Mouse (Mus musculus) lung, adult 2 months (tissue): ENCODE measurements at regions not wholly inside any gene's neighbourhood (a gene's known extent, or its start where the extent isn't known, plus 50 kb on each side); places are given as distances from the start of the nearest gene placed in this dataset.

Source experiments
- DNase-seq: peaks from one replicate; pipeline ENCODE4 v3.0.0; 2022
- H3K4me1 ChIP-seq: fragments of 200-500 bp; 2 replicates; pipeline ENCODE4 v1.6.1; 2011; ENCODE audit warnings: low read length; ENCODE audit not compliant: control insufficient read depth, insufficient read depth
- H3K4me3 ChIP-seq: fragments of 200-500 bp; replicated peaks from 2 replicates; pipeline ENCODE3; 2011; ENCODE audit warnings: low read depth, mild to moderate bottlenecking, control low read depth, low read length; ENCODE audit errors: extremely low read depth
- CTCF ChIP-seq: fragments of 200-500 bp; IDR thresholded peaks from 2 replicates; pipeline ENCODE4 v1.5.1; 2011; ENCODE audit warnings: mild to moderate bottlenecking, low read length, control low read depth; ENCODE audit not compliant: insufficient read depth
- POLR2A ChIP-seq: fragments of 200-500 bp; IDR thresholded peaks from 2 replicates; pipeline ENCODE4 v1.6.1; 2011; ENCODE audit warnings: low read depth, mild to moderate bottlenecking, control low read depth, low read length, borderline replicate concordance; ENCODE audit errors: extremely low read depth
- WGBS: fragments of 180-500 bp; shearing (Covaris S2); methylation state at CpG from one replicate; pipeline ENCODE4 v1.1.7; 2018; 5-methylcytosine and 5-hydroxymethylcytosine counted together

DNA sequence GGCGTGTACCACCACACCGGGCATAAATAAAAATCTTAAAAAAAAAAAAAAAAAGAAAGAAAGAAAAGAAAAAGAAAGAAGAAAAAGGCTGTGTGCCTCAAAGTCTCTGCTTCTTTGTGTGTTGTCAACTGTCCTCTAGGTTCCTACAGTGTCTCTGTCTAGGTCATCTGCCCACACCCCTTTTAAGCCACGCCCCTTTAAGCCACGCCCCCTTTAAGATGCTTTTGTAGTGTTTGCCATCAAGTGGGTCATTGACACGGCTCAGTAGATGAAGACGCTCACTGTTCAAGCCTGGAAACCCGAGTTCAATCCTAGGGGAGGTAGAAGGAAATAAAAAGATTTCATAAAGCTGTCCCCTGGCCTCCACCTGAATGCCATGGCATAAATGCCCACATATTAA lies 144.0 kb downstream of the Hmg20a start:
- Histone ChIP-seq H3K4me1 (no peaks in the 10 kb centered on the region), H3K4me3 (no peak overlapping the region)
- no peak for TF ChIP-seq POLR2A
- no peak for TF ChIP-seq CTCF
- WGBS, result 55% methylated on average over 7 of the region's 7 CpGs
- no peak for DNase-seq

DNA sequence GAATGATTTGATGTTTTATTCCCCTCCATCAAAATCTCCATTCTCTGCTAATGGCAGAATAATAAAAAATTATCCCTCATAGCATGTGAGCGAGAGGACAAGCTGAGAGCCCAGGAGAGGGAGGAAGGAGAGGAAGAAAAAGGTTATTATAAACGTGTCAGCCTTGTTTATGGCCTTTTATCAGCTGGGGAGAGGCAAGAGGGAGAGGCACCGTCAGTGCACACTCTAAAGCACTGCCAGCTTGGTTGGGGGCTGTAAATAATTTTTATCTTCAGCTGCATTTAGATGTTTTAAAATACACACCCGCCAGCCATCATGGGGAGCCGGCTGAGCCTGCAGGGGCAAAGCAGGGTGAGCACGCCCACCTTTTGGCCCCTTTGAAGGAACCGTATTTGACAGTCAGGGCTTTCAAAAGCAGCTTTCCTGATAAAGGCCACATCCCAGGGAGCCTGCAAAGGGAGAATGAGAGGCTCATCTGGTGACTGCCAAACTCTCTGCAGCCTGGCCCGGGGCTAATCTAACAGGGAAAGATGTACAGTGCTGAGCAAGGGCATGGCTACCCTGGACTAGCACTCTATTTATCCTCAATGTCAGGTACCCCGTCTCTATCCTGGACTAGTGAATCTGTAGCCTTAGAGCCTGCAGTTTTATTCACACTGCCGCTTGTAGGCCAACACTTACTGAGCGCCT lies 145.8 kb downstream of the Hmg20a start:
- TF ChIP-seq POLR2A (no peak), CTCF (no peak)
- Histone ChIP-seq H3K4me3 (no peak overlapping the region), H3K4me1 (no peaks in the 10 kb centered on the region)
- 51% methylated on average over 11 of the region's 11 CpGs for WGBS
- no peak for DNase-seq
